In the genomic region with DNA sequence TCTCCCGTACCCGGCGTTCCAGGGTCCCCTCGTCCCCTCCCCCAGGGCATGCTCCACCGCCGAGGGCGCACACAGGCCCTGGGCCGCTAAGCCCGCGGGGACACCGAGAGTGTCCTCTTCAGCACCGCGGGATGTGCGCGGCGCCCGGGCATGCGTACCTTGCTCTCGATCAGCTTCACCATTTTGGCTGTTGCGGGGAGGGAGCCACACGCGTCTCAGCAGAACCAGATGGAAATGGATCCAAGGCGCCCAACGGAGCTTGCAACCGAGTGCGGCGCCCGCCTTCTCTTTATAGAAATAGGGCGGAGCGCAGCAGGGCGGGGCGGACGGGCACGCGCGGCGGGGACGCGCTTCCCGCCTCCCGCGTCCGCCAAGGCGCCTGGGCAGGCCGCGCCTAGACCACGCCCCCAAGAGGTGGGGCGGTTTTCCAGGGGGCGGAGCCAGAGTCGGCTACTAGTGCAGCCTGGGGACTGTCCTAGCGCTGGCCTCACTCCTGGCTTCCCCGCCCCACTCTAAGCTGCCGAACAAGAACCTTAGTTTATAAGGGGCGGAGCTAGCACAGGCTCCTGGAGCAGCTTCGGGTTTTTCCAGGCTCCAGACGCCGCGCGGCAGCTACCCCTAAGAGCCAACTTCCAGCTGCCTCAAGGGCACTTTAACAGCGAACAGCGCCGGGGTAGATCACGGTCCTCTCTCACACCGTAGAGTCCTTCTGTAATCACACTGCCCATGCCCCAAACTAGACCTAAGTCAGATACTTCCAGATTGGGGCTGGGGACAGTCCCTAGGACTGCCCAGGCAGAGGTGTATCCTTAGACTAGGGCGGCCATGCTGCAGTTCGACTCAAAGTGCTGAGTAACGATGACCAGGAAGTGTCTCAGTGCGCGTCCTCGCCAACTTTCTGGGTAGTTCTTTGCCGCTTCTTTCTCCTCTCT, we compare ENCODE assay signal across 8 mouse cellular contexts. TPM values are rescaled to one million over a fixed set of nuclear protein-coding genes. Genes with fewer than 3 reads are reported as not detected.
DNase-seq lines count a peak whose midpoint lies in the region; ATAC-seq lines count a peak whose summit lies in the region.

A gene (minus strand): TSS at position 383 of the 932 bp plus-strand sequence.

- peak within 1 kb of the TSS; percentile 89 for H3K27ac ChIP-seq in hindbrain, embryonic 12.5 days

- peak within 1 kb of the TSS; percentile 81 for H3K4me3 ChIP-seq in hindbrain, embryonic 12.5 days

- peaks cover 5% of the 10 kb centered on the region; the same call in 1 of the 2 replicates for H3K9me3 ChIP-seq in hindbrain, embryonic 12.5 days (replicated peaks)

- peak within 1 kb of the TSS; percentile 85 for H3K9ac ChIP-seq in hindbrain, embryonic 12.5 days

- H3K36me3 ChIP-seq in hindbrain, embryonic 12.5 days: peaks cover 9% of the 10 kb centered on the region

- H3K4me2 ChIP-seq in hindbrain, embryonic 12.5 days (replicated peaks): peak within 1 kb of the TSS; percentile 72

- peak; percentile 100 for DNase-seq in NIH3T3 (ENCODE audit: low read depth)
- peak; percentile 98 to 99 for DNase-seq in cerebellum, postnatal 10 days
- peak; percentile 90 to 92 for DNase-seq in frontal cortex, postnatal 10 days (ENCODE audit: low spot score in 2 of 2)
- peak; percentile 91 to 95 for DNase-seq in layer of hippocampus, postnatal 14 days (ENCODE audit: low spot score in 2 of 2)
- peak; percentile 99 for DNase-seq in lung, postnatal 14 days
- peak; percentile 96 for DNase-seq in retina, adult 2 months (ENCODE audit: low read depth, low spot score)
- DNase-seq in thymus, postnatal 36 days: peak; percentile 94 to 96

- ATAC-seq in hindbrain, embryonic 12.5 days (ENCODE audit: low FRiP score): peak; percentile 98

- H3K27me3 ChIP-seq in hindbrain, embryonic 12.5 days: no peaks in the 10 kb centered on the region

- peaks cover 24% of the 10 kb centered on the region for H3K4me1 ChIP-seq in hindbrain, embryonic 12.5 days

- under 1% methylated on average over 70 of the region's 71 CpGs for WGBS in hindbrain, embryonic 12.5 days

RNA-seq across cellular contexts. Expression of the gene that starts here (rescaled TPM):
- polyA plus RNA-seq in hindbrain, embryonic 12.5 days (2016; fragmentation: Nextera tagmentation; extraction: Ambion mirVana): 292 and 314 TPM in 2 replicates
- total RNA-seq in layer of hippocampus, postnatal 14 days (2021): 100 to 1,000 TPM; 151 to 152 TPM

Comparison
In these comparisons a context has a peak if more than half of its experiments do, and no peak if none do; other contexts are left out.
1. Peak in every context shown above with its lines: DNase-seq, ATAC-seq, H3K4me3 ChIP-seq and H3K27ac ChIP-seq.